Mouse (Mus musculus): ENCODE measurements around the gene Atn1.

- TF ChIP-seq EP300 (IDR thresholded peaks at IDR 0.05; ENCODE audit: low read depth in 1 of 2, low read length in 2 of 2) (no peak), CTCF (IDR thresholded peaks at IDR 0.05 in 2 of 3, conservative IDR thresholded peaks at IDR 0.05 in 1 of 3; ENCODE audit: control insufficient read depth in 1 of 3, insufficient read depth in 1 of 3, low read depth in 2 of 3, low read length in 3 of 3, poor library complexity in 1 of 3, severe bottlenecking in 1 of 3) (no peak), ZKSCAN1 (IDR thresholded peaks at IDR 0.05; ENCODE audit: low read depth, low read length) (no peak), E2F4 (IDR thresholded peaks at IDR 0.05; ENCODE audit: borderline replicate concordance, low read depth, low read length) (no peak), POLR2A (IDR thresholded peaks at IDR 0.05; ENCODE audit: control insufficient read depth in 1 of 2, insufficient read depth in 1 of 2, low read depth in 1 of 2, low read length in 2 of 2, poor library complexity in 1 of 2) (no peak), SMC3 (IDR thresholded peaks at IDR 0.05; ENCODE audit: low read depth, low read length) (no peak), MAZ (IDR thresholded peaks at IDR 0.05; ENCODE audit: low read depth, low read length) (no peak), ZNF384 (IDR thresholded peaks at IDR 0.05; ENCODE audit: low read depth, low read length) (no peak), RCOR1 (IDR thresholded peaks at IDR 0.05; ENCODE audit: low read depth, low read length) (no peak), MAX (IDR thresholded peaks at IDR 0.05; ENCODE audit: low read length) (no peak), POLR2AphosphoS2 (IDR thresholded peaks at IDR 0.05; ENCODE audit: low read length) (no peak)
Observed at GRCm38 (mm10) chr6:124782436-124782835, 26.1 kb upstream of the Atn1 start.
